Mouse (Mus musculus) adrenal gland, adult 8-10 months (tissue): Measurements from ENCODE around the gene Ecsit. TPM values are rescaled to one million over a fixed set of nuclear protein-coding genes. Genes with fewer than 3 reads are reported as not detected.
"Not testable (repeated sequence)": the region's sequence is repeated elsewhere in the genome, so short reads cannot be mapped to it uniquely, and the experiment has no call there.

Source experiments
- DNase-seq: peaks from one replicate; pipeline ENCODE4 v3.0.0; 2022
- total RNA-seq, 4 experiments: library from RNA; stranded (reverse); gene quantifications; 2 replicates each; pipeline ENCODE4 v1.2.4; 2022

Gene Ecsit
- total RNA-seq, 4 experiments from 2014 or later: 41.2 to 50.4 (median 48.9) TPM

- DNase-seq: no peak
These were observed 4.0 kb upstream of the Ecsit start for GRCm38 (mm10) chr9:22089281-22089680.

GRCm38 (mm10) chr9:22087034-22087618, 1.9 kb upstream of the Ecsit start:
- no peak for DNase-seq

- no peak for DNase-seq
These were observed 774 bp upstream of the Ecsit start for GRCm38 (mm10) chr9:22086012-22086411.

- no peak for DNase-seq
These were observed 594 bp downstream of the Ecsit start for GRCm38 (mm10) chr9:22084667-22085021.

- no peak for DNase-seq
These were observed 9.0 kb downstream of the Ecsit start for GRCm38 (mm10) chr9:22076223-22076622.

GRCm38 (mm10) chr9:22075778-22076177, 9.5 kb downstream of the Ecsit start:
- DNase-seq: not testable (repeated sequence)

- DNase-seq: no peak
These were observed 13.0 kb downstream of the Ecsit start for GRCm38 (mm10) chr9:22072276-22072675.

- peak; percentile 95 for DNase-seq
These were observed 14.3 kb downstream of the Ecsit start, which contains the start of the genes Gm49318 and Zfp653 for GRCm38 (mm10) chr9:22070791-22071573. Gene Gm49318, minus strand, starts transcription at chr9:22071259. Gene Zfp653, minus strand, starts transcription at chr9:22071376.

GRCm38 (mm10) chr9:22069881-22070553, 15.2 kb downstream of the Ecsit start:
- no peak for DNase-seq

GRCm38 (mm10) chr9:22067195-22067594, 18.0 kb downstream of the Ecsit start:
- no peak for DNase-seq

- DNase-seq: no peak
These were observed 18.8 kb downstream of the Ecsit start for GRCm38 (mm10) chr9:22066433-22066832.

GRCm38 (mm10) chr9:22065642-22066041, 19.6 kb downstream of the Ecsit start:
- no peak for DNase-seq

GRCm38 (mm10) chr9:22064341-22064740, 20.9 kb downstream of the Ecsit start:
- no peak for DNase-seq

- no peak for DNase-seq
These were observed 23.9 kb downstream of the Ecsit start for GRCm38 (mm10) chr9:22061339-22061738.

- no peak for DNase-seq
These were observed 27.2 kb downstream of the Ecsit start for GRCm38 (mm10) chr9:22058011-22058424.

GRCm38 (mm10) chr9:22057031-22057517, 28.2 kb downstream of the Ecsit start:
- DNase-seq: no peak

- no peak for DNase-seq
These were observed 28.8 kb downstream of the Ecsit start for GRCm38 (mm10) chr9:22056303-22056910.

- no peak for DNase-seq
These were observed 29.5 kb downstream of the Ecsit start for GRCm38 (mm10) chr9:22055713-22056112.

GRCm38 (mm10) chr9:22054411-22055076, 30.7 kb downstream of the Ecsit start:
- peak; percentile 73 for DNase-seq

- no peak for DNase-seq
These were observed 31.6 kb downstream of the Ecsit start for GRCm38 (mm10) chr9:22053657-22054056.

GRCm38 (mm10) chr9:22051958-22052254, 33.3 kb downstream of the Ecsit start, which contains the start of gene Elavl3:
Gene Elavl3, minus strand, starts transcription at chr9:22052023.
- DNase-seq: no peak
